Mouse (Mus musculus) liver, embryonic 16.5 days (tissue): ENCODE data around the gene Lrrc34. TPM values are rescaled to one million over a fixed set of nuclear protein-coding genes. Genes with fewer than 3 reads are reported as not detected.
A peak's percentile ranks its signal among the peaks of the same experiment; 100 is the strongest.

Experiments used
- ATAC-seq: fragments of 200-750 bp; cut with Nextera tagmentation; 2 replicates; pipeline ENCODE4 v1.8.0; 2017; ENCODE audit warnings: low read depth, mild to moderate bottlenecking, moderate number of reproducible peaks, moderate library complexity
- H3K27ac ChIP-seq: fragments of 300-500 bp; sonication (generic); 2 replicates; pipeline ENCODE4 v1.5.1; 2014; ENCODE audit warnings: mild to moderate bottlenecking, low read length
- H3K27me3 ChIP-seq: fragments of 300-500 bp; sonication (generic); 2 replicates; pipeline ENCODE4 v1.6.1; 2014; ENCODE audit warnings: low read depth, low read length, mixed read lengths; ENCODE audit not compliant: control insufficient read depth, insufficient read depth
- H3K36me3 ChIP-seq: fragments of 300-500 bp; sonication (generic); 2 replicates; pipeline ENCODE4 v1.6.1; 2014; ENCODE audit warnings: mild to moderate bottlenecking; ENCODE audit not compliant: control insufficient read depth, insufficient read depth
- H3K4me1 ChIP-seq: fragments of 300-500 bp; sonication (generic); 2 replicates; pipeline ENCODE4 v1.6.1; 2014; ENCODE audit warnings: low read depth, low read length, mixed read lengths; ENCODE audit not compliant: control insufficient read depth
- H3K4me2 ChIP-seq: fragments of 300-500 bp; sonication (generic); 2 replicates; pipeline ENCODE4 v1.6.1; 2014; ENCODE audit warnings: low read depth, low read length, mixed read lengths
- H3K4me3 ChIP-seq: fragments of 300-500 bp; sonication (generic); 2 replicates; pipeline ENCODE4 v1.5.1; 2014; ENCODE audit warnings: low read depth, mild to moderate bottlenecking, low read length
- H3K9ac ChIP-seq: fragments of 300-500 bp; sonication (generic); 2 replicates; pipeline ENCODE4 v1.6.1; 2014; ENCODE audit warnings: low read depth, low read length
- H3K9me3 ChIP-seq: fragments of 300-500 bp; sonication (generic); replicated peaks from 2 replicates; pipeline ENCODE4 v1.6.1; 2016; ENCODE audit warnings: low read length; ENCODE audit not compliant: control insufficient read depth
- WGBS: fragments of 180-500 bp; shearing (Covaris S2); extraction: QIAGEN DNeasy Blood & Tissue Kit; methylation state at CpG from one replicate; pipeline ENCODE4 v1.1.7; 2014; ENCODE audit not compliant: insufficient replicate concordance; 5-methylcytosine and 5-hydroxymethylcytosine counted together
- polyA plus RNA-seq: library from polyadenylated mRNA; unstranded; fragments of >200 nt; fragmentation: Nextera tagmentation; extraction: Ambion mirVana; gene quantifications from 2 replicates; pipeline ENCODE4 v1.2.1, GENCODE M21; 2015

The Lrrc34 gene
- polyA plus RNA-seq, 1 experiment from 2014 or later: 0.06 TPM

DNA sequence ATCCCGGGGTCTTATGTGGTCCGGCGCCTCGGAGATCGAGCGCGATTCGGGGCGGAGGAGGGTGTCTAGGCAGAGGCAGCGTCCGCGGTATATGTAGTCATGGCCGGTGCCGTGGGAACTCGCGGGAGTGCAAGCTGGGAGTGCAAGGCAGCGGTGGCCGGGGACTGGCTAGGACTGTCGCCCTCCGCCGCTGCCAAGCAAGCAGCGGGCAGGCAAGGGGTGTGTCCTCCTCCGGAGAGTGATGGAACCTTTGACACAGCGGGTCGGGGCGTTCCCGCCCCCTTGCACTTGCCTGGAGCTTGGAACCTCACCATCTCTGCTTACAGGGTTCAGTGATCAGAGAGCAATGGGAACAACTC, 45.0 kb downstream of the Lrrc34 start:
- peak; percentile 66 for ATAC-seq
- Histone ChIP-seq H3K36me3 (peaks cover 14% of the 10 kb centered on the region), H3K9me3 (no peaks in the 10 kb centered on the region), H3K27ac (peak overlapping the region; percentile 98), H3K4me2 (peak overlapping the region; percentile 81), H3K4me1 (peaks cover 19% of the 10 kb centered on the region), H3K9ac (peak overlapping the region; percentile 90), H3K4me3 (peak overlapping the region; percentile 83), H3K27me3 (peaks cover 18% of the 10 kb centered on the region)
- WGBS: under 1% methylated on average over 27 of the region's 27 CpGs

- WGBS: under 1% methylated on average over 40 of the region's 40 CpGs
- Histone ChIP-seq H3K9me3 (no peaks in the 10 kb centered on the region), H3K9ac (peak within 1 kb of the TSS; percentile 90), H3K36me3 (peaks cover 8% of the 10 kb centered on the region), H3K4me2 (peak within 1 kb of the TSS; percentile 96), H3K27ac (peak within 1 kb of the TSS; percentile 98), H3K27me3 (peaks cover 18% of the 10 kb centered on the region), H3K4me1 (peaks cover 19% of the 10 kb centered on the region), H3K4me3 (peak within 1 kb of the TSS; percentile 83)
- peak; percentile 90 for ATAC-seq
Measured at GRCm38 (mm10) chr3:30602065-30602739, 45.5 kb downstream of the Lrrc34 start, which contains the start of gene Mynn. TSS of gene Mynn (plus strand) at chr3:30602065.

DNA sequence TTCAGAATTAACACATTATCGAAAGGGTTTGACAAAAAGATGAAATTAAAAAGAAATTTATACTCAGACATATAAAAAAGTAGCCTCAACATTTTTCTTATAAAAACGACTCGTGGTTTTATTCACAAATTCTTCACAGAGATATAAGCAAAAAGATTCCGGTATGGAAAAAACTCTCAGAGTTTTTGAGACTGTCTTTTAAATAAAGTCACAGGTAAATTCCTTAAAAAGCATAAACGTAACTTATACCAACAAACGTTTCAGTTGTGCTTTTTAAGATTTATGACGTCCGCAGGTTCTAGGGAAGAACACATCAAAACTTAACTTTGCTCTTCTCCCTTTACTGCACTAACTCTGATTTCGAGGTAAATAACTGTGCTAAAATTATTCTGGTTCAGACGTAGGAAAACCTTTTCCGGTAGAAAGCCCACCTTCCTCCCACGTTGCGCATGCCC, 46.0 kb downstream of the Lrrc34 start:
- peak overlapping the region; percentile 96 for H3K4me2 ChIP-seq
- peaks cover 19% of the 10 kb centered on the region for H3K4me1 ChIP-seq
- H3K27me3 ChIP-seq: peaks cover 18% of the 10 kb centered on the region
- peak overlapping the region; percentile 83 for H3K4me3 ChIP-seq
- WGBS: 1% methylated on average over 13 of the region's 13 CpGs
- H3K27ac ChIP-seq: peak overlapping the region; percentile 98
- H3K9ac ChIP-seq: peak overlapping the region; percentile 90
- peaks cover 8% of the 10 kb centered on the region; the same call in 1 of the 2 replicates for H3K36me3 ChIP-seq
- no peak for ATAC-seq
- no peaks in the 10 kb centered on the region for H3K9me3 ChIP-seq

DNA sequence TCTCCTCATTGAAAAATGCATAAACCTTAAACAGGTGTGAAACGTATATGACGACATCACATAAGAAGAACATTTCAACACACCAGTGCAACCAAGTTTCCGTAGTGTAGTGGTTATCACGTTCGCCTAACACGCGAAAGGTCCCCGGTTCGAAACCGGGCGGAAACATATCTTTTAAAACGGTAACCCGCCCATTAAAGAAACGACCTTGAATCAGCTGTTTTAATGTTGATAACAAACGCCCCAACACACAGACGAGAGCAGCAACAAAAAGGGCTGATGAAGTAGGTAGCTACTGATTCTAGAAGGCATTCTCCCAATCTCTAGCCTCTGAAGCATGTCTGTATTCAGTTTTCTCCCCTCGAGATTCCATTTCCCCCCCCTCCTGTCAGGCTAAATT, 46.5 kb downstream of the Lrrc34 start:
- H3K4me1 ChIP-seq: peaks cover 19% of the 10 kb centered on the region
- H3K9me3 ChIP-seq: no peaks in the 10 kb centered on the region
- H3K9ac ChIP-seq: no peak overlapping the region; the same call in 1 of the 2 replicates
- peak; percentile 46 for ATAC-seq
- peak overlapping the region; percentile 96 for H3K4me2 ChIP-seq
- H3K4me3 ChIP-seq: peak overlapping the region; percentile 73
- peaks cover 5% of the 10 kb centered on the region; the same call in 1 of the 2 replicates for H3K36me3 ChIP-seq
- under 1% methylated on average over 17 of the region's 17 CpGs for WGBS
- H3K27ac ChIP-seq: peak overlapping the region; percentile 97
- peaks cover 18% of the 10 kb centered on the region for H3K27me3 ChIP-seq

- H3K4me2 ChIP-seq: peak overlapping the region; percentile 96
- H3K27ac ChIP-seq: peak overlapping the region; percentile 69; the same call in 1 of the 2 replicates
- WGBS: under 1% methylated on average over 14 of the region's 14 CpGs
- H3K27me3 ChIP-seq: peaks cover 22% of the 10 kb centered on the region
- peaks cover 19% of the 10 kb centered on the region for H3K4me1 ChIP-seq
- H3K36me3 ChIP-seq: 0 out of 2 replicates have a peak, but pooled peaks cover 4% of the 10 kb centered on the region
- H3K9me3 ChIP-seq: no peaks in the 10 kb centered on the region
- H3K4me3 ChIP-seq: peak overlapping the region; percentile 73
- H3K9ac ChIP-seq: peak overlapping the region; percentile 66
- ATAC-seq: no peak
Measured at GRCm38 (mm10) chr3:30600717-30601116, 47.0 kb downstream of the Lrrc34 start.

- Histone ChIP-seq H3K4me1 (peaks cover 24% of the 10 kb centered on the region), H3K4me3 (peak within 1 kb of the TSS; percentile 73), H3K4me2 (peak within 1 kb of the TSS; percentile 96), H3K9ac (peak within 1 kb of the TSS; percentile 66), H3K27me3 (peaks cover 30% of the 10 kb centered on the region), H3K27ac (peak within 1 kb of the TSS; percentile 69; the same call in 1 of the 2 replicates), H3K9me3 (no peaks in the 10 kb centered on the region), H3K36me3 (no peaks in the 10 kb centered on the region)
- 1% methylated on average over 32 of the region's 32 CpGs for WGBS
- ATAC-seq: no peak
Measured at GRCm38 (mm10) chr3:30599711-30600545, 47.7 kb downstream of the Lrrc34 start, which contains the start of gene Actrt3. TSS of gene Actrt3 (minus strand) at chr3:30599939.

- WGBS: 77% methylated on average over 7 of the region's 7 CpGs
- Histone ChIP-seq H3K4me2 (no peak overlapping the region), H3K4me3 (no peak overlapping the region), H3K4me1 (peaks cover 12% of the 10 kb centered on the region), H3K27me3 (peaks cover 31% of the 10 kb centered on the region), H3K27ac (no peak overlapping the region), H3K9me3 (no peaks in the 10 kb centered on the region), H3K36me3 (no peaks in the 10 kb centered on the region), H3K9ac (no peak overlapping the region)
- no peak for ATAC-seq
Measured at GRCm38 (mm10) chr3:30597271-30597670, 50.4 kb downstream of the Lrrc34 start.

GRCm38 (mm10) chr3:30595111-30595832, 52.4 kb downstream of the Lrrc34 start:
- Histone ChIP-seq H3K4me3 (peak overlapping the region; percentile 73), H3K4me2 (peak overlapping the region; percentile 87), H3K4me1 (peaks cover 12% of the 10 kb centered on the region), H3K27me3 (peaks cover 31% of the 10 kb centered on the region), H3K27ac (no peak overlapping the region), H3K9ac (peak overlapping the region; percentile 72), H3K9me3 (no peaks in the 10 kb centered on the region), H3K36me3 (no peaks in the 10 kb centered on the region)
- under 1% methylated on average over 56 of the region's 62 CpGs for WGBS
- peak; percentile 43; the same call in 1 of the 2 replicates for ATAC-seq
